Mouse (Mus musculus): ENCODE results near the gene Olfr550. TPM values are rescaled to one million over a fixed set of nuclear protein-coding genes. Genes with fewer than 3 reads are reported as not detected.
"Not testable (repeated sequence)": the region's sequence is repeated elsewhere in the genome, so short reads cannot be mapped to it uniquely, and the experiment has no call there.

Gene Olfr550
- polyA plus RNA-seq, 1 experiment, result not detected

GRCm38 (mm10) chr7:102573174-102573830, 2.1 kb downstream of the Olfr550 start:
- Histone ChIP-seq H3K27ac (ENCODE audit: insufficient read depth, low read depth, low read length) (no peak overlapping the region), H3K4me3 (ENCODE audit: insufficient read depth, low read depth, low read length) (no peak overlapping the region), H3K4me1 (ENCODE audit: control insufficient read depth, insufficient read depth, low read length) (no peaks in the 10 kb centered on the region)
- 73% methylated on average over 3 of the region's 3 CpGs for WGBS
- no peak for TF ChIP-seq POLR2A (IDR thresholded peaks at IDR 0.05; ENCODE audit: insufficient read depth, low read depth, low read length)
- TF ChIP-seq CTCF (IDR thresholded peaks at IDR 0.05; ENCODE audit: insufficient read depth, low read depth, low read length), result no peak

- H3K27ac ChIP-seq (ENCODE audit: insufficient read depth, low read depth, low read length), result no peak overlapping the region
- WGBS, result 45% methylated on average over 6 of the region's 6 CpGs
- no peaks in the 10 kb centered on the region for H3K4me1 ChIP-seq (ENCODE audit: control insufficient read depth, insufficient read depth, low read length)
- no peak overlapping the region for H3K4me3 ChIP-seq (ENCODE audit: insufficient read depth, low read depth, low read length)
- no peak for TF ChIP-seq CTCF (IDR thresholded peaks at IDR 0.05; ENCODE audit: insufficient read depth, low read depth, low read length)
- TF ChIP-seq POLR2A (IDR thresholded peaks at IDR 0.05; ENCODE audit: insufficient read depth, low read depth, low read length), result no peak
These were observed 4.8 kb downstream of the Olfr550 start for GRCm38 (mm10) chr7:102575998-102576397.

- 92% methylated on average over 3 of the region's 3 CpGs for WGBS
- Histone ChIP-seq H3K4me1 (ENCODE audit: control insufficient read depth, insufficient read depth, low read length) (no peaks in the 10 kb centered on the region), H3K27ac (ENCODE audit: insufficient read depth, low read depth, low read length) (no peak within 1 kb of the TSS), H3K4me3 (ENCODE audit: insufficient read depth, low read depth, low read length) (no peak within 1 kb of the TSS)
- TF ChIP-seq POLR2A (IDR thresholded peaks at IDR 0.05; ENCODE audit: insufficient read depth, low read depth, low read length), result no peak
These were observed 20.5 kb downstream of the Olfr550 start, which contains the start of gene Olfr551 for GRCm38 (mm10) chr7:102591786-102592185. Gene Olfr551, minus strand, starts transcription at chr7:102591886.

- no peaks in the 10 kb centered on the region for H3K4me1 ChIP-seq (ENCODE audit: control insufficient read depth, insufficient read depth, low read length)
- no peak within 1 kb of the TSS for H3K4me3 ChIP-seq (ENCODE audit: insufficient read depth, low read depth, low read length)
- no peak within 1 kb of the TSS for H3K27ac ChIP-seq (ENCODE audit: insufficient read depth, low read depth, low read length)
- WGBS, result 25% methylated on average over 1 of the region's 1 CpGs
- TF ChIP-seq POLR2A (IDR thresholded peaks at IDR 0.05; ENCODE audit: insufficient read depth, low read depth, low read length), result no peak
- TF ChIP-seq CTCF (IDR thresholded peaks at IDR 0.05; ENCODE audit: insufficient read depth, low read depth, low read length), result no peak
These were observed 26.3 kb downstream of the Olfr550 start, which contains the start of gene Olfr552 for GRCm38 (mm10) chr7:102597378-102598031. Gene Olfr552, plus strand, starts transcription at chr7:102597770.

GRCm38 (mm10) chr7:102618118-102618517, 46.9 kb downstream of the Olfr550 start, which contains the start of gene Olfr553:
Gene Olfr553, minus strand, starts transcription at chr7:102618218.
- no peak for TF ChIP-seq POLR2A (IDR thresholded peaks at IDR 0.05; ENCODE audit: insufficient read depth, low read depth, low read length)
- TF ChIP-seq CTCF (IDR thresholded peaks at IDR 0.05; ENCODE audit: insufficient read depth, low read depth, low read length), result no peak
- H3K27ac ChIP-seq (ENCODE audit: insufficient read depth, low read depth, low read length), result no peak within 1 kb of the TSS
- H3K4me3 ChIP-seq (ENCODE audit: insufficient read depth, low read depth, low read length), result no peak within 1 kb of the TSS
- H3K4me1 ChIP-seq (ENCODE audit: control insufficient read depth, insufficient read depth, low read length), result no peaks in the 10 kb centered on the region

- TF ChIP-seq CTCF (IDR thresholded peaks at IDR 0.05; ENCODE audit: insufficient read depth, low read depth, low read length) (no peak), POLR2A (IDR thresholded peaks at IDR 0.05; ENCODE audit: insufficient read depth, low read depth, low read length) (no peak)
- WGBS, result 45% methylated on average over 5 of the region's 5 CpGs
These were observed 48.4 kb downstream of the Olfr550 start for GRCm38 (mm10) chr7:102619608-102620007.

GRCm38 (mm10) chr7:102620368-102620767, 49.1 kb downstream of the Olfr550 start:
- WGBS, result 89% methylated on average over 19 of the region's 19 CpGs
- not testable (repeated sequence) for H3K4me3 ChIP-seq (ENCODE audit: insufficient read depth, low read depth, low read length)

More at GRCm38 (mm10) chr7:102619608-102620007, 48.4 kb downstream of the Olfr550 start:
- H3K4me3 ChIP-seq (ENCODE audit: insufficient read depth, low read depth, low read length), result no peak overlapping the region
- H3K27ac ChIP-seq (ENCODE audit: insufficient read depth, low read depth, low read length), result no peak overlapping the region
- no peaks in the 10 kb centered on the region for H3K4me1 ChIP-seq (ENCODE audit: control insufficient read depth, insufficient read depth, low read length)

More at GRCm38 (mm10) chr7:102620368-102620767, 49.1 kb downstream of the Olfr550 start:
- H3K4me1 ChIP-seq (ENCODE audit: control insufficient read depth, insufficient read depth, low read length); H3K27ac ChIP-seq (ENCODE audit: insufficient read depth, low read depth, low read length): not testable (repeated sequence)

Other genes starting within 250 kb of the Olfr550 start
- gene Rrm1, start 129.7 kb upstream of the Olfr550 start, polyA plus RNA-seq (2012; ENCODE audit: insufficient read depth, insufficient read length, low replicate concordance, missing spikeins), result not detected in 2 replicates
- not detected in 2 replicates for gene Olfr543, start 89.8 kb upstream of the Olfr550 start, polyA plus RNA-seq (2012; ENCODE audit: insufficient read depth, insufficient read length, low replicate concordance, missing spikeins)
- not detected in 2 replicates for gene Olfr544, start 83.1 kb upstream of the Olfr550 start, polyA plus RNA-seq (2012; ENCODE audit: insufficient read depth, insufficient read length, low replicate concordance, missing spikeins)
- gene Olfr545, start 71.9 kb upstream of the Olfr550 start, polyA plus RNA-seq (2012; ENCODE audit: insufficient read depth, insufficient read length, low replicate concordance, missing spikeins), result not detected in 2 replicates
- gene Olfr547, start 36.7 kb upstream of the Olfr550 start, polyA plus RNA-seq (2012; ENCODE audit: insufficient read depth, insufficient read length, low replicate concordance, missing spikeins), result not detected in 2 replicates
- gene Olfr548-ps1, start 30.5 kb upstream of the Olfr550 start, polyA plus RNA-seq (2012; ENCODE audit: insufficient read depth, insufficient read length, low replicate concordance, missing spikeins), result not detected in 2 replicates
- not detected in 2 replicates for gene Olfr549, start 21.6 kb upstream of the Olfr550 start, polyA plus RNA-seq (2012; ENCODE audit: insufficient read depth, insufficient read length, low replicate concordance, missing spikeins)
- not detected in 2 replicates for gene Trim21, start 6.0 kb upstream of the Olfr550 start, polyA plus RNA-seq (2012; ENCODE audit: insufficient read depth, insufficient read length, low replicate concordance, missing spikeins)
- not detected in 2 replicates for gene Olfr551, start 20.4 kb downstream of the Olfr550 start, polyA plus RNA-seq (2012; ENCODE audit: insufficient read depth, insufficient read length, low replicate concordance, missing spikeins)
- not detected in 2 replicates for gene Olfr552, start 26.3 kb downstream of the Olfr550 start, polyA plus RNA-seq (2012; ENCODE audit: insufficient read depth, insufficient read length, low replicate concordance, missing spikeins)
- not detected in 2 replicates for gene Olfr553, start 46.8 kb downstream of the Olfr550 start, polyA plus RNA-seq (2012; ENCODE audit: insufficient read depth, insufficient read length, low replicate concordance, missing spikeins)
- gene Olfr554, start 67.0 kb downstream of the Olfr550 start, polyA plus RNA-seq (2012; ENCODE audit: insufficient read depth, insufficient read length, low replicate concordance, missing spikeins), result not detected in 2 replicates
- gene Olfr555, start 87.4 kb downstream of the Olfr550 start, polyA plus RNA-seq (2012; ENCODE audit: insufficient read depth, insufficient read length, low replicate concordance, missing spikeins), result not detected in 2 replicates
- gene Olfr556, start 93.5 kb downstream of the Olfr550 start, polyA plus RNA-seq (2012; ENCODE audit: insufficient read depth, insufficient read length, low replicate concordance, missing spikeins), result not detected in 2 replicates
- gene Trim68, start 115.9 kb downstream of the Olfr550 start, polyA plus RNA-seq (2012; ENCODE audit: insufficient read depth, insufficient read length, low replicate concordance, missing spikeins), result not detected in 2 replicates
- not detected in 2 replicates for gene Olfr557, start 124.5 kb downstream of the Olfr550 start, polyA plus RNA-seq (2012; ENCODE audit: insufficient read depth, insufficient read length, low replicate concordance, missing spikeins)
- not detected in 2 replicates for gene Olfr558, start 130.8 kb downstream of the Olfr550 start, polyA plus RNA-seq (2012; ENCODE audit: insufficient read depth, insufficient read length, low replicate concordance, missing spikeins)
- not detected in 2 replicates for gene Olfr33, start 147.6 kb downstream of the Olfr550 start, polyA plus RNA-seq (2012; ENCODE audit: insufficient read depth, insufficient read length, low replicate concordance, missing spikeins)
- not detected in 2 replicates for gene Olfr559, start 156.0 kb downstream of the Olfr550 start, polyA plus RNA-seq (2012; ENCODE audit: insufficient read depth, insufficient read length, low replicate concordance, missing spikeins)
- gene Olfr560, start 187.9 kb downstream of the Olfr550 start, polyA plus RNA-seq (2012; ENCODE audit: insufficient read depth, insufficient read length, low replicate concordance, missing spikeins), result not detected in 2 replicates
- not detected in 2 replicates for gene Olfr78, start 188.0 kb downstream of the Olfr550 start, polyA plus RNA-seq (2012; ENCODE audit: insufficient read depth, insufficient read length, low replicate concordance, missing spikeins)
- gene Olfr561, start 199.8 kb downstream of the Olfr550 start, polyA plus RNA-seq (2012; ENCODE audit: insufficient read depth, insufficient read length, low replicate concordance, missing spikeins), result not detected in 2 replicates
- not detected in 2 replicates for gene Olfr564, start 232.0 kb downstream of the Olfr550 start, polyA plus RNA-seq (2012; ENCODE audit: insufficient read depth, insufficient read length, low replicate concordance, missing spikeins)

Data from olfactory bulb, adult 2 months (tissue).